Mouse (Mus musculus) retina, postnatal 1 day (tissue): ENCODE results near the gene Grin2c.
A peak's percentile ranks its signal among the peaks of the same experiment; 100 is the strongest.

Experiments
- DNase-seq: peaks from one replicate; pipeline ENCODE4 v3.0.0-alpha.2; 2012

Grin2c gene

GRCm38 (mm10) chr11:115267061-115267883 is at the start of gene Grin2c:
TSS of gene Grin2c (minus strand) at chr11:115267243.
- no peak for DNase-seq

- peak; percentile 38 for DNase-seq
These were observed 47.2 kb upstream of the Grin2c start for GRCm38 (mm10) chr11:115314249-115314648.

- no peak for DNase-seq
These were observed 41.7 kb upstream of the Grin2c start for GRCm38 (mm10) chr11:115308781-115309180.

- no peak for DNase-seq
These were observed 39.8 kb upstream of the Grin2c start, which contains the start of gene Otop2 for GRCm38 (mm10) chr11:115306863-115307262. TSS of gene Otop2 (plus strand) at chr11:115307163.

DNA sequence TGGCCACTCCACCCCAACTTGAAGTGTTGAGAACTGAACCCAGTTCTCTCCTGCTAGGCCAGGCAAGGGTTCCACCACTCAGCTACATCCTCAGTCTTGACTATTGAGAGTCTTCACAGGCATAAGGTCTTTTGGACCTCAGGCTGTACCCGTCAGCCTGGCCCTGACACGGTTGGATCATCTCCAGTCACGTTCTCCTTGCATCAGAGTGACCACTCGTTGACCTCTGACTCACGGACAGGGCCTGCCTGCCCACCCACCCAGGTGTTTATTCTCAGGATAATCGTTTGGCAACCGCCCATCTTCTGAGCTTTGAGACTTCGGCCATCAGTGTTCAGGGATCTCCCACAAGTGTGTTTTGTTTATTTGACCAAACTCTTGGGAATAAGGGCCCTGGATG is 36.1 kb upstream of the Grin2c start:
- no peak for DNase-seq

- no peak for DNase-seq
These were observed 34.3 kb upstream of the Grin2c start for GRCm38 (mm10) chr11:115301351-115301750.

GRCm38 (mm10) chr11:115300745-115301144 is 33.7 kb upstream of the Grin2c start:
- DNase-seq, result no peak

DNA sequence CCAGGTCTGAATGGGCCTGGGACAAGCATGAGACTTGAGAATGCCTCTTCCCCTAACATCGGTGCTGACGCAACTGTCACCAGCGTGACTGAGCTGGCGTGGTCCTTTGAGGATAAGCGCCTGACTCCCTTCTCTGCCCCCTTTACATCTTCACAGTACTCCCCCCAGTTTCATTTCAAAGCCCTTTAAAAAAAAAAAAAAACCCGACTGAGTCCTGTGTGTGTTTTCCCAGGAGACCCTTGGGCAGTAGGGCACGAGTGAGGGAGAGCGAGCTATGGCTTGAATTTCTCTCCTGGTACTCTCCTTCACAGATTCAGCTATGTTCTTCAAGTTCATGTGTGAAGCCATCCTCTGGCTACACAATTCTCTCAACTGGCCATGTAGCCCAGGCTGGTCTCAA is 31.1 kb upstream of the Grin2c start:
- DNase-seq, result no peak

DNA sequence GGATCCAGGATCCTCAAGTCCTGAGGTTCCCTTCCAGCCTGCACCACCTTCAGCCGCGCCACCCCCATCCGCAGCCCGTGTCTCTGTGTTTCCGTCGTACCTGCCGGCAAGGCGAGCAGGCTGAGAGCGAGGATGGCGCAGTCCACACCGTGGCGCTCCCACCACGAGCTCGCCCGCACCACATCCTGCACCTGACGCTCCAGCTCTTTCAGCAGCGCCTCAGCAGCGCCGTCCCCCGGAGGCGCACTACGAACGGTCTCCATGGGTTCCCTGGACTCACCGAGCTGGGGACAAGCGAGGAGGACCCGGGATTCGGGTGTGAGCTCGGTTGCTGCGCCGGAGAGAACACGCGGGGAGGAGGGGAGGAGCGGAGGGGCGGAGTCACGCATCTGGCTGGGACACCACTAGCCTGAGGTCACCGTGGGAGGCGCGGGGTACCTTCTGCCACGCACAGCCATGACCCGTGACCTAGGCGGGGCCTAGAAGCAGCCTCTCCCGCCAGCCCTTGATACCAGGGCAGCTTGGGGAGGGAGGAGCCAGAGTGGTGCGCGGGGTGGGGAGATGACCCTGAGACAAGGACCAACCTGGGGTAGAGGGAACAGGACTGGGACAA is 30.3 kb upstream of the Grin2c start, which contains the start of gene Fads6:
Gene Fads6 (minus strand): TSS at position 450 of the 613 bp plus-strand sequence.
- DNase-seq, result peak; percentile 83

GRCm38 (mm10) chr11:115296471-115297210 is 29.6 kb upstream of the Grin2c start:
- no peak for DNase-seq

GRCm38 (mm10) chr11:115295939-115296338 is 28.9 kb upstream of the Grin2c start:
- DNase-seq, result no peak

- DNase-seq, result no peak
These were observed 25.8 kb upstream of the Grin2c start for GRCm38 (mm10) chr11:115292631-115293375.

- no peak for DNase-seq
These were observed 24.5 kb upstream of the Grin2c start for GRCm38 (mm10) chr11:115291503-115291902.

DNA sequence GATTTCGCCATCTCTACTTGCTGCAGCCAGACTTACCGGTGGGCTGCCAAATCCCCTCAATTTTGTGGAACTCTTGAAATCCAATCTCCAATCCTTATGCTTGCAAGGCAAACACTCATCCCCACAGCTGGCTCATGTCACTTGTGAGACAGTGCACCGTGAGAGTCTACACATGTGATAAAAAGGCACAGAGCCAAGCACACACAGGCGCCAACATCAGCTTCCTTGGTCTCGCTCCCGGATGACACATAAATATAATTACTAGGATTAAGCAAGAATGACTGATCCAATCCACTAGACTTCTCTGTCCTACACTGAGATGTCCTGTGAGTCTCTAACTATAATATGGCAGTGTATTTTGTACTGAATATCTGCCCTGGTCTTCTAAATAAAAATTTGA is 23.9 kb upstream of the Grin2c start:
- DNase-seq, result peak; percentile 29

DNA sequence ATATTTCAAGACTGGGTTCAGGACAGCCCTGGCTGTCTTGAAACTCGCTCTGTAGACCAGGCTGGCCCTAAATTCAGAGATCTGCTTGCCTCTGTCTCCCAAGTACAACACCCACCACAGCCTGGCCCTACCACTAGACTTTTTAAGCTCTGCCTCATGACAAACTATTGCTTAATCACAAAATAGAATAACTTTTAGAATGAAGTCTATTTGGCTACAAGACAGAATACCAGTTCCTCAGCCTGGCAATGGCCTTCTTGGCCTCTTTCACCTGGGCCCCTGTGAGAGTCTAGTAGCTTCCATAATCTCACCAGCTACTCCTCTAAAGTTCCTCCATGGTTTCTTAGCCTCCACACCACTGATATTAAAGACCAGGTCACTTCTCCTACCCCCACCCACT is 23.3 kb upstream of the Grin2c start:
- no peak for DNase-seq

- DNase-seq, result peak; percentile 40
These were observed 22.8 kb upstream of the Grin2c start for GRCm38 (mm10) chr11:115289885-115290284.

GRCm38 (mm10) chr11:115288305-115288704 is 21.3 kb upstream of the Grin2c start:
- DNase-seq, result no peak

- DNase-seq, result peak; percentile 49
These were observed 20.3 kb upstream of the Grin2c start for GRCm38 (mm10) chr11:115287386-115287785.

DNA sequence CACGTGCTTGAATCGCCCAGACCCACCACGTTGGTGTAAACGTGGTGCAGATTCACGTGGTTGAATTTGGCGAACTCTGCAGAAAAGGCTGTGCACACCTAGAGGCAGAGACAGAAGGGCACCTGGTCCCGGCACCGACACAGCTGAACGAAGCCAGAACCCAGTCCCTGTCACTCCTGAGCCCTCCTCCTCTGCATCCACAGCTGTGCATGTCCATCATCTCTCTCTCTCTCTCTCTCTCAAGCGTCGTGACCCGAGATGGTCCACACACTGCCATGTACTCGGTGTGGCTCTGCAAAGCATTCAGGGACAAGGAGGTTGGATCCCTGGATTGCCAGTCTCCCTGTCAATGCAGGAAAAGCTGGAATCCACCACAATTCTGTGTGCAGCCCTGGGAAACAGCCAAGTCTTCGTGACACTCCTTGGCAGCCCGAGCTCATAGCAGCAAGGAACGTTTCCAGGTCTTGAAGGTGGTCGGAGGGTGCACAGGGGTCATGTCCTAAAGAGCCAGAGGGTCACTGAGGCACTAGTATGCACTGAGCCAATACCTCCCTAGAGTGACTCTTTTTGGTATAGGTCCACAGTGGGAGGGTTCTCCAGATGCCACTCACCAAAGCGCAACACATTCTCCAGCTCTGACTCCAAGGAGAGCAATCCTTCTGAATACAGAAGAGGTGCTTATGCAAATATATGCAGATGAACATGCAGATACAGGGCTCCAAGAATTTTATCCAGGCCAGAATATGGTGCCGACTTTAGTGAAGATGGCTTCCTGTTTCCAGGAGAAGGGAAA is 19.4 kb upstream of the Grin2c start:
- no peak for DNase-seq

GRCm38 (mm10) chr11:115285282-115285681 is 18.2 kb upstream of the Grin2c start:
- no peak for DNase-seq

- no peak for DNase-seq
These were observed 17.0 kb upstream of the Grin2c start for GRCm38 (mm10) chr11:115283891-115284620.
